Mouse (Mus musculus): ENCODE data around the gene Uhmk1. TPM values are rescaled to one million over a fixed set of nuclear protein-coding genes. Genes with fewer than 3 reads are reported as not detected.

Uhmk1 gene
- total RNA-seq, 2 experiments from 2014 or later, result 72.7 to 75.4 TPM

Other genes starting within 250 kb of the Uhmk1 start
- 10 to 100 TPM; 25.2 to 87.2 TPM for gene Hsd17b7, start 246.2 kb downstream of the Uhmk1 start, total RNA-seq (2021)
- 10 to 100 TPM; 19.5 to 20.3 TPM for gene Ddr2, start 104.6 kb downstream of the Uhmk1 start, total RNA-seq (2021)
- gene Uap1, start 40.4 kb downstream of the Uhmk1 start, total RNA-seq (2021), result 10 to 100 TPM; 57.5 to 65.4 TPM
- gene Sh2d1b2, start 17.4 kb upstream of the Uhmk1 start, total RNA-seq (2021), result not detected
- gene Sh2d1b1, start 61.9 kb upstream of the Uhmk1 start, total RNA-seq (2021), result under 1 TPM; 0.33 to 0.40 TPM
- gene Gm7694, start 90.9 kb upstream of the Uhmk1 start, total RNA-seq (2021), result 1 to 10 TPM; 9.1 to 9.5 TPM
- not detected for gene Spata46, start 93.4 kb upstream of the Uhmk1 start, total RNA-seq (2021)

All from adrenal gland, postnatal 36 days (tissue).